Comparison of ENCODE assay signal across 14 mouse cellular contexts in genomic region chr1:127756331-127757163, GRCm38 (mm10). TPM values are rescaled to one million over a fixed set of nuclear protein-coding genes. Genes with fewer than 3 reads are reported as not detected.
DNase-seq lines count a peak whose midpoint lies in the region; ATAC-seq and TF ChIP-seq lines count a peak whose summit lies in the region.
"Had no signal": no experiment of that assay in that cellular context is flagged by ENCODE, and none has a peak within 500 bp of the region (broad histone marks: within the 10 kb centered on the region; RNA-seq: fewer than 3 reads in every experiment).

No protein-coding gene starts in this region.

- H3K4me1 ChIP-seq in lung, postnatal 0 days (ENCODE audit: insufficient read depth, low read depth, low read length): peaks cover 3% of the 10 kb centered on the region; the same call in 1 of the 2 replicates
- peaks cover 37 to 45% of the 10 kb centered on the region in 2 experiments for H3K4me1 ChIP-seq in liver, embryonic 14.5 days (replicated peaks; ENCODE audit: control insufficient read depth in 2 of 2, insufficient read depth in 2 of 2, low read length in 1 of 2)
- H3K4me1 ChIP-seq: hindbrain, embryonic 15.5 days had no signal

- H3K4me3 ChIP-seq in lung, postnatal 0 days (ENCODE audit: low read depth, low read length): no peak overlapping the region
- H3K4me3 ChIP-seq in liver, embryonic 14.5 days (ENCODE audit: insufficient read depth in 1 of 2, low read depth in 2 of 2, low read length in 2 of 2): peak overlapping the region; percentile 43 to 51
- H3K4me3 ChIP-seq: hindbrain, embryonic 15.5 days had no signal

- no peaks in the 10 kb centered on the region for H3K27me3 ChIP-seq in lung, postnatal 0 days (replicated peaks; ENCODE audit: insufficient read depth, low read length)
- no peaks in the 10 kb centered on the region for H3K27me3 ChIP-seq in liver, embryonic 14.5 days (ENCODE audit: control insufficient read depth, insufficient read depth, low read length)
- H3K27me3 ChIP-seq: hindbrain, embryonic 15.5 days had no signal

- peak overlapping the region; percentile 57 for H3K27ac ChIP-seq in lung, postnatal 0 days (ENCODE audit: low read length)
- peak overlapping the region; percentile 98 for H3K27ac ChIP-seq in liver, embryonic 14.5 days
- H3K27ac ChIP-seq: hindbrain, embryonic 15.5 days had no signal

- peak; percentile 9 for DNase-seq in embryo, embryonic 10.5 days (ENCODE audit: low spot score)
- no peak for DNase-seq in embryo, embryonic 9.5 days (ENCODE audit: extremely low spot score)
- DNase-seq in lung, postnatal 0 days (ENCODE audit: low spot score): peak; percentile 65
- no peak for DNase-seq in lung, postnatal 10 days
- peak; percentile 87 to 90 (median 87) for DNase-seq in liver, embryonic 14.5 days (ENCODE audit: low read depth in 3 of 3, low spot score in 3 of 3)
- DNase-seq in yolk sac, embryonic 10.5 days (ENCODE audit: low spot score): peak; percentile 46
- DNase-seq in gastrocnemius, adult 8-10 months (ENCODE audit: low spot score in 2 of 2): no peak
- no peak for DNase-seq in layer of hippocampus, adult 9-11 months
- DNase-seq: cerebellum, adult 11-12 months; heart, adult 18-20 months; kidney, postnatal 10 days; lung, adult 2 months had no signal

- no peak for TF ChIP-seq CTCF in lung, postnatal 0 days (IDR thresholded peaks at IDR 0.05)
- no peak for TF ChIP-seq CTCF in liver, embryonic 14.5 days (IDR thresholded peaks at IDR 0.05; ENCODE audit: low read depth)

- no peaks in the 10 kb centered on the region for H3K36me3 ChIP-seq in lung, postnatal 0 days (ENCODE audit: insufficient read depth, low read length)
- H3K36me3 ChIP-seq in liver, embryonic 14.5 days (replicated peaks; ENCODE audit: control insufficient read depth, insufficient read depth, low read depth): no peaks in the 10 kb centered on the region
- H3K36me3 ChIP-seq: hindbrain, embryonic 15.5 days had no signal

- no peak overlapping the region for H3K9ac ChIP-seq in lung, postnatal 0 days (replicated peaks; ENCODE audit: low read depth)
- H3K9ac ChIP-seq in liver, embryonic 14.5 days (replicated peaks): peak overlapping the region; percentile 78
- H3K9ac ChIP-seq: hindbrain, embryonic 15.5 days had no signal

- WGBS in lung, postnatal 0 days: 38% methylated on average over 5 of the region's 5 CpGs
- WGBS in liver, embryonic 14.5 days (ENCODE audit: insufficient replicate concordance): 12% methylated on average over 5 of the region's 5 CpGs

- H3K4me2 ChIP-seq in lung, postnatal 0 days (replicated peaks; ENCODE audit: low read depth, low read length): no peak overlapping the region
- peak overlapping the region; percentile 89 for H3K4me2 ChIP-seq in liver, embryonic 14.5 days (ENCODE audit: low read depth)
- H3K4me2 ChIP-seq: hindbrain, embryonic 15.5 days had no signal

- no peaks in the 10 kb centered on the region for H3K9me3 ChIP-seq in lung, postnatal 0 days (ENCODE audit: low read length)
- H3K9me3 ChIP-seq in liver, embryonic 14.5 days (ENCODE audit: control insufficient read depth, low read length): no peaks in the 10 kb centered on the region
- H3K9me3 ChIP-seq: hindbrain, embryonic 15.5 days had no signal

- ATAC-seq in lung, postnatal 0 days: peak; percentile 55
- ATAC-seq in liver, embryonic 14.5 days (ENCODE audit: insufficient read depth): peak; percentile 99

- TF ChIP-seq EP300 in lung, postnatal 0 days (IDR thresholded peaks at IDR 0.05): peak; percentile 41
- peak; percentile 98 for TF ChIP-seq EP300 in liver, embryonic 14.5 days (IDR thresholded peaks at IDR 0.05; ENCODE audit: low read depth)

RNA-seq across cellular contexts. Expression of gene Ccnt2, which starts 17.4 kb away (rescaled TPM):
- polyA plus RNA-seq in lung, postnatal 0 days (2015; fragmentation: Nextera tagmentation; extraction: Ambion mirVana): 43.7 and 54.7 TPM in 2 replicates
- polyA plus RNA-seq in liver, embryonic 14.5 days (2012; rRNA removed): 13.8 and 16.1 TPM in 2 replicates
- 19.6 and 20.6 TPM in 2 replicates for polyA plus RNA-seq in liver, embryonic 14.5 days (2014; fragmentation: Nextera tagmentation; extraction: Ambion mirVana)
- 10 to 100 TPM; 17.4 to 19.4 (median 19.1) TPM for total RNA-seq in gastrocnemius, adult 8-10 months (2022)

RNA-seq across cellular contexts. Expression of gene Acmsd, which starts 27.3 kb away (rescaled TPM):
- 0.21 and 0.44 TPM in 2 replicates for polyA plus RNA-seq in lung, postnatal 0 days (2015; fragmentation: Nextera tagmentation; extraction: Ambion mirVana)
- 2.7 and 4.5 TPM in 2 replicates for polyA plus RNA-seq in liver, embryonic 14.5 days (2012; rRNA removed)
- 7.1 and 7.9 TPM in 2 replicates for polyA plus RNA-seq in liver, embryonic 14.5 days (2014; fragmentation: Nextera tagmentation; extraction: Ambion mirVana)
- total RNA-seq in gastrocnemius, adult 8-10 months (2022): not detected
- total RNA-seq: heart, adult 18-20 months; left cerebral cortex, adult 18-20 months had no signal

Comparison
In these comparisons a context has a peak if more than half of its experiments do, and no peak if none do; other contexts are left out.
1. DNase-seq: peak in embryo, embryonic 10.5 days (single experiment), lung, postnatal 0 days (single experiment), liver, embryonic 14.5 days (3 of 3) and yolk sac, embryonic 10.5 days (single experiment); none in embryo, embryonic 9.5 days (single experiment), lung, postnatal 10 days (single experiment), gastrocnemius, adult 8-10 months (0 of 2) and layer of hippocampus, adult 9-11 months (single experiment).